Mouse (Mus musculus): ENCODE data around the gene Twnk. TPM values are rescaled to one million over a fixed set of nuclear protein-coding genes. Genes with fewer than 3 reads are reported as not detected.
"Not testable (repeated sequence)": the region's sequence is repeated elsewhere in the genome, so short reads cannot be mapped to it uniquely, and the experiment has no call there.

The Twnk gene
- total RNA-seq, 2 experiments from 2014 or later = 1.9 to 3.5 TPM

- no peak for ATAC-seq (replicated peaks; ENCODE audit: low FRiP score, poor library complexity, severe bottlenecking)
These were observed 14.9 kb downstream of the Twnk start for GRCm38 (mm10) chr19:45020348-45020747.

- ATAC-seq (replicated peaks; ENCODE audit: low FRiP score, poor library complexity, severe bottlenecking) = no peak
These were observed 15.9 kb downstream of the Twnk start for GRCm38 (mm10) chr19:45021362-45021761.

- no peak for ATAC-seq (replicated peaks; ENCODE audit: low FRiP score, poor library complexity, severe bottlenecking)
These were observed 18.5 kb downstream of the Twnk start for GRCm38 (mm10) chr19:45023993-45024392.

GRCm38 (mm10) chr19:45024775-45025174 lies 19.3 kb downstream of the Twnk start:
- ATAC-seq (replicated peaks; ENCODE audit: low FRiP score, poor library complexity, severe bottlenecking) = no peak

- ATAC-seq (replicated peaks; ENCODE audit: low FRiP score, poor library complexity, severe bottlenecking) = no peak
These were observed 20.6 kb downstream of the Twnk start for GRCm38 (mm10) chr19:45025937-45026568.

- ATAC-seq (replicated peaks; ENCODE audit: low FRiP score, poor library complexity, severe bottlenecking) = no peak
These were observed 21.7 kb downstream of the Twnk start for GRCm38 (mm10) chr19:45026958-45027670.

- no peak for ATAC-seq (replicated peaks; ENCODE audit: low FRiP score, poor library complexity, severe bottlenecking)
These were observed 22.4 kb downstream of the Twnk start for GRCm38 (mm10) chr19:45027848-45028247.

GRCm38 (mm10) chr19:45028746-45029145 lies 23.3 kb downstream of the Twnk start:
- ATAC-seq (replicated peaks; ENCODE audit: low FRiP score, poor library complexity, severe bottlenecking) = no peak

GRCm38 (mm10) chr19:45029571-45029970 lies 24.1 kb downstream of the Twnk start:
- ATAC-seq (replicated peaks; ENCODE audit: low FRiP score, poor library complexity, severe bottlenecking) = no peak

- ATAC-seq (replicated peaks; ENCODE audit: low FRiP score, poor library complexity, severe bottlenecking) = 0 out of 2 replicates have a peak, but pooled peaks have one; percentile 47
These were observed 24.6 kb downstream of the Twnk start for GRCm38 (mm10) chr19:45030111-45030510.

- peak; percentile 74 for ATAC-seq (replicated peaks; ENCODE audit: low FRiP score, poor library complexity, severe bottlenecking)
These were observed 25.6 kb downstream of the Twnk start for GRCm38 (mm10) chr19:45030746-45031693.

GRCm38 (mm10) chr19:45031780-45032179 lies 26.3 kb downstream of the Twnk start:
- peak; percentile 75 for ATAC-seq (replicated peaks; ENCODE audit: low FRiP score, poor library complexity, severe bottlenecking)

GRCm38 (mm10) chr19:45032570-45033332 lies 27.3 kb downstream of the Twnk start:
- no peak for ATAC-seq (replicated peaks; ENCODE audit: low FRiP score, poor library complexity, severe bottlenecking)

GRCm38 (mm10) chr19:45036867-45037266 lies 31.4 kb downstream of the Twnk start:
- peak; percentile 53; the same call in 1 of the 2 replicates for ATAC-seq (replicated peaks; ENCODE audit: low FRiP score, poor library complexity, severe bottlenecking)

- ATAC-seq (replicated peaks; ENCODE audit: low FRiP score, poor library complexity, severe bottlenecking) = not testable (repeated sequence)
These were observed 32.7 kb downstream of the Twnk start for GRCm38 (mm10) chr19:45038198-45038597.

- no peak for ATAC-seq (replicated peaks; ENCODE audit: low FRiP score, poor library complexity, severe bottlenecking)
These were observed 34.8 kb downstream of the Twnk start for GRCm38 (mm10) chr19:45040214-45040613.

GRCm38 (mm10) chr19:45044389-45044927 lies 39.0 kb downstream of the Twnk start:
- ATAC-seq (replicated peaks; ENCODE audit: low FRiP score, poor library complexity, severe bottlenecking) = no peak

- no peak for ATAC-seq (replicated peaks; ENCODE audit: low FRiP score, poor library complexity, severe bottlenecking)
These were observed 39.8 kb downstream of the Twnk start for GRCm38 (mm10) chr19:45045236-45045635.

GRCm38 (mm10) chr19:45045651-45046050 lies 40.2 kb downstream of the Twnk start, which contains the start of gene Pdzd7:
Pdzd7 (minus strand) TSS chr19:45045717.
- no peak for ATAC-seq (replicated peaks; ENCODE audit: low FRiP score, poor library complexity, severe bottlenecking)
